Mouse (Mus musculus): ENCODE data around the gene Gpn3. TPM values are rescaled to one million over a fixed set of nuclear protein-coding genes. Genes with fewer than 3 reads are reported as not detected.
"Not testable (repeated sequence)": the region's sequence is repeated elsewhere in the genome, so short reads cannot be mapped to it uniquely, and the experiment has no call there.

The Gpn3 gene
- polyA plus RNA-seq, 1 experiment from 2014 or later, result 59.5 TPM

GRCm38 (mm10) chr5:122411892-122412291 lies 40.2 kb downstream of the Gpn3 start:
- H3K4me3 ChIP-seq (ENCODE audit: control insufficient read depth in 1 of 2, insufficient read depth in 1 of 2, low read depth in 1 of 2, low read length in 2 of 2), result no peak overlapping the region
- H3K4me1 ChIP-seq (ENCODE audit: control insufficient read depth in 2 of 2, insufficient read depth in 2 of 2, low read length in 2 of 2), result no peaks in the 10 kb centered on the region
- H3K36me3 ChIP-seq (ENCODE audit: control insufficient read depth, insufficient read depth, low read length), result peaks cover 19% of the 10 kb centered on the region
- H3K4me2 ChIP-seq (ENCODE audit: low read length), result no peak overlapping the region
- WGBS, result 77% methylated on average over 5 of the region's 5 CpGs
- H3K9me3 ChIP-seq (ENCODE audit: control insufficient read depth, low read length), result no peaks in the 10 kb centered on the region
- ATAC-seq (ENCODE audit: insufficient number of reproducible peaks, insufficient read depth, low FRiP score, low read depth), result no peak
- no peaks in the 10 kb centered on the region for H3K27me3 ChIP-seq (ENCODE audit: control insufficient read depth, insufficient read depth, low read length)
- H3K27ac ChIP-seq (replicated peaks in 1 of 2; ENCODE audit: control insufficient read depth in 1 of 2, insufficient read depth in 1 of 2, low read depth in 2 of 2, low read length in 2 of 2), result no peak overlapping the region
- no peak overlapping the region for H3K9ac ChIP-seq (ENCODE audit: low read length)

- no peak overlapping the region for H3K9ac ChIP-seq (ENCODE audit: low read length)
- no peak overlapping the region for H3K4me3 ChIP-seq (ENCODE audit: control insufficient read depth in 1 of 2, insufficient read depth in 1 of 2, low read depth in 1 of 2, low read length in 2 of 2)
- ATAC-seq (ENCODE audit: insufficient number of reproducible peaks, insufficient read depth, low FRiP score, low read depth), result no peak
- H3K27me3 ChIP-seq (ENCODE audit: control insufficient read depth, insufficient read depth, low read length), result no peaks in the 10 kb centered on the region
- no peak overlapping the region for H3K27ac ChIP-seq (replicated peaks in 1 of 2; ENCODE audit: control insufficient read depth in 1 of 2, insufficient read depth in 1 of 2, low read depth in 2 of 2, low read length in 2 of 2)
- no peaks in the 10 kb centered on the region for H3K9me3 ChIP-seq (ENCODE audit: control insufficient read depth, low read length)
- no peak overlapping the region for H3K4me2 ChIP-seq (ENCODE audit: low read length)
- peaks cover 13% of the 10 kb centered on the region; the same call in 1 of the 2 replicates for H3K36me3 ChIP-seq (ENCODE audit: control insufficient read depth, insufficient read depth, low read length)
- H3K4me1 ChIP-seq (ENCODE audit: control insufficient read depth in 2 of 2, insufficient read depth in 2 of 2, low read length in 2 of 2), result no peaks in the 10 kb centered on the region
- 61% methylated on average over 6 of the region's 6 CpGs for WGBS
These were observed 41.1 kb downstream of the Gpn3 start for GRCm38 (mm10) chr5:122412826-122413225.

- Histone ChIP-seq H3K27ac (replicated peaks in 1 of 2; ENCODE audit: control insufficient read depth in 1 of 2, insufficient read depth in 1 of 2, low read depth in 2 of 2, low read length in 2 of 2) (no peak overlapping the region), H3K4me3 (ENCODE audit: control insufficient read depth in 1 of 2, insufficient read depth in 1 of 2, low read depth in 1 of 2, low read length in 2 of 2) (no peak overlapping the region), H3K9ac (ENCODE audit: low read length) (no peak overlapping the region), H3K4me2 (ENCODE audit: low read length) (no peak overlapping the region), H3K36me3 (ENCODE audit: control insufficient read depth, insufficient read depth, low read length) (peaks cover 13% of the 10 kb centered on the region; the same call in 1 of the 2 replicates), H3K9me3 (ENCODE audit: control insufficient read depth, low read length) (no peaks in the 10 kb centered on the region), H3K4me1 (ENCODE audit: control insufficient read depth in 2 of 2, insufficient read depth in 2 of 2, low read length in 2 of 2) (no peaks in the 10 kb centered on the region), H3K27me3 (ENCODE audit: control insufficient read depth, insufficient read depth, low read length) (no peaks in the 10 kb centered on the region)
- no peak for ATAC-seq (ENCODE audit: insufficient number of reproducible peaks, insufficient read depth, low FRiP score, low read depth)
- WGBS, result 92% methylated on average over 5 of the region's 5 CpGs
These were observed 42.7 kb downstream of the Gpn3 start for GRCm38 (mm10) chr5:122414351-122414750.

GRCm38 (mm10) chr5:122415465-122415864 lies 43.8 kb downstream of the Gpn3 start:
- Histone ChIP-seq H3K9ac (ENCODE audit: low read length) (no peak overlapping the region), H3K9me3 (ENCODE audit: control insufficient read depth, low read length) (no peaks in the 10 kb centered on the region), H3K27me3 (ENCODE audit: control insufficient read depth, insufficient read depth, low read length) (no peaks in the 10 kb centered on the region), H3K4me2 (ENCODE audit: low read length) (no peak overlapping the region), H3K4me1 (ENCODE audit: control insufficient read depth in 2 of 2, insufficient read depth in 2 of 2, low read length in 2 of 2) (no peaks in the 10 kb centered on the region), H3K36me3 (ENCODE audit: control insufficient read depth, insufficient read depth, low read length) (0 out of 2 replicates have a peak, but pooled peaks cover 3% of the 10 kb centered on the region), H3K4me3 (ENCODE audit: control insufficient read depth in 1 of 2, insufficient read depth in 1 of 2, low read depth in 1 of 2, low read length in 2 of 2) (no peak overlapping the region), H3K27ac (replicated peaks in 1 of 2; ENCODE audit: control insufficient read depth in 1 of 2, insufficient read depth in 1 of 2, low read depth in 2 of 2, low read length in 2 of 2) (no peak overlapping the region)
- ATAC-seq (ENCODE audit: insufficient number of reproducible peaks, insufficient read depth, low FRiP score, low read depth), result no peak
- whole genome bisulfite sequencing, result 88% methylated on average over 12 of the region's 12 CpGs

- not testable (repeated sequence) for H3K4me3 ChIP-seq (ENCODE audit: control insufficient read depth in 1 of 2, insufficient read depth in 1 of 2, low read depth in 1 of 2, low read length in 2 of 2); H3K27me3 ChIP-seq (ENCODE audit: control insufficient read depth, insufficient read depth, low read length); ATAC-seq (ENCODE audit: insufficient number of reproducible peaks, insufficient read depth, low FRiP score, low read depth); H3K36me3 ChIP-seq (ENCODE audit: control insufficient read depth, insufficient read depth, low read length); H3K9me3 ChIP-seq (ENCODE audit: control insufficient read depth, low read length); H3K4me2 ChIP-seq (ENCODE audit: low read length); H3K27ac ChIP-seq (replicated peaks in 1 of 2; ENCODE audit: control insufficient read depth in 1 of 2, insufficient read depth in 1 of 2, low read depth in 2 of 2, low read length in 2 of 2); H3K9ac ChIP-seq (ENCODE audit: low read length)
- 42% methylated on average over 4 of the region's 4 CpGs for WGBS
- H3K4me1 ChIP-seq (ENCODE audit: control insufficient read depth in 2 of 2, insufficient read depth in 2 of 2, low read length in 2 of 2), result peaks cover 4 to 15% of the 10 kb centered on the region in 2 experiments; a peak in 3 of 4 replicates
These were observed 49.0 kb downstream of the Gpn3 start for GRCm38 (mm10) chr5:122420676-122421075.

- no peaks in the 10 kb centered on the region for H3K9me3 ChIP-seq (ENCODE audit: control insufficient read depth, low read length)
- peak within 1 kb of the TSS; percentile 86 to 87 for H3K4me3 ChIP-seq (ENCODE audit: control insufficient read depth in 1 of 2, insufficient read depth in 1 of 2, low read depth in 1 of 2, low read length in 2 of 2)
- H3K27me3 ChIP-seq (ENCODE audit: control insufficient read depth, insufficient read depth, low read length), result no peaks in the 10 kb centered on the region
- H3K4me1 ChIP-seq (ENCODE audit: control insufficient read depth in 2 of 2, insufficient read depth in 2 of 2, low read length in 2 of 2), result peaks cover 4 to 15% of the 10 kb centered on the region in 2 experiments; a peak in 3 of 4 replicates
- H3K36me3 ChIP-seq (ENCODE audit: control insufficient read depth, insufficient read depth, low read length), result peaks cover 7% of the 10 kb centered on the region; the same call in 1 of the 2 replicates
- peak within 1 kb of the TSS; percentile 83 to 89 for H3K27ac ChIP-seq (replicated peaks in 1 of 2; ENCODE audit: control insufficient read depth in 1 of 2, insufficient read depth in 1 of 2, low read depth in 2 of 2, low read length in 2 of 2)
- peak within 1 kb of the TSS; percentile 96 for H3K9ac ChIP-seq (ENCODE audit: low read length)
- H3K4me2 ChIP-seq (ENCODE audit: low read length), result peak within 1 kb of the TSS; percentile 93
- no peak for ATAC-seq (ENCODE audit: insufficient number of reproducible peaks, insufficient read depth, low FRiP score, low read depth)
- WGBS, result 18% methylated on average over 17 of the region's 17 CpGs
These were observed 49.8 kb downstream of the Gpn3 start, which contains the start of gene Anapc7 for GRCm38 (mm10) chr5:122421271-122422068. TSS of gene Anapc7 (plus strand) at chr5:122421693.

- ATAC-seq (ENCODE audit: insufficient number of reproducible peaks, insufficient read depth, low FRiP score, low read depth), result peak; percentile 89
- H3K4me3 ChIP-seq (ENCODE audit: control insufficient read depth in 1 of 2, insufficient read depth in 1 of 2, low read depth in 1 of 2, low read length in 2 of 2), result peak overlapping the region; percentile 86 to 87
- peak overlapping the region; percentile 96 for H3K9ac ChIP-seq (ENCODE audit: low read length)
- H3K4me2 ChIP-seq (ENCODE audit: low read length), result peak overlapping the region; percentile 93
- no peaks in the 10 kb centered on the region for H3K9me3 ChIP-seq (ENCODE audit: control insufficient read depth, low read length)
- H3K36me3 ChIP-seq (ENCODE audit: control insufficient read depth, insufficient read depth, low read length), result peaks cover 7% of the 10 kb centered on the region; the same call in 1 of the 2 replicates
- H3K4me1 ChIP-seq (ENCODE audit: control insufficient read depth in 2 of 2, insufficient read depth in 2 of 2, low read length in 2 of 2), result peaks cover 4 to 15% of the 10 kb centered on the region in 2 experiments; a peak in 3 of 4 replicates
- peak overlapping the region; percentile 83 to 89 for H3K27ac ChIP-seq (replicated peaks in 1 of 2; ENCODE audit: control insufficient read depth in 1 of 2, insufficient read depth in 1 of 2, low read depth in 2 of 2, low read length in 2 of 2)
- H3K27me3 ChIP-seq (ENCODE audit: control insufficient read depth, insufficient read depth, low read length), result no peaks in the 10 kb centered on the region
- under 1% methylated on average over 73 of the region's 73 CpGs for WGBS
These were observed 50.6 kb downstream of the Gpn3 start for GRCm38 (mm10) chr5:122422071-122422964.

All from heart, embryonic 14.5 days (tissue).